In the genomic region with DNA sequence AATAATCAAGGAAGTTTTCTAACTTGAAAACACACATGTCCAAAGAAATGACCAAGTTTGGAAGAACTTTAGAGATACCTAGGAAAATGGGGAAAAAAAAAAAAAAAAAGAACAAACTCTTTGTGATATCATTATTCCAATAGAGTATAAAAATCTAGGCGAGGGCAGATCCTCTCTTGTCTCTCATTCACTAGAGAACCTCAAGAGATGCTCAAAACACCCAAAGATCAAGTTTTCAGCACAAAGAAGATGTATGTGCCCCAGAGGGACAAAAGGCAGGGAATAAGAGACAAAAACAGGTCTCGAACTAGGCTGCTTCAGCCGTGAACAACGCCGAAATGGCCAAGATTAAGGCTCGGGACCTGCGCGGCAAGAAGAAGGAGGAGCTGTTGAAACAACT, we compare ENCODE assay signal across 8 mouse cellular contexts. TPM values are rescaled to one million over a fixed set of nuclear protein-coding genes. Genes with fewer than 3 reads are reported as not detected.
DNase-seq lines count a peak whose midpoint lies in the region; ATAC-seq and TF ChIP-seq lines count a peak whose summit lies in the region.

A gene (plus strand): TSS at position 301 of the 400 bp plus-strand sequence.

- no peak for TF ChIP-seq POLR2A in myocyte (IDR thresholded peaks at IDR 0.05; ENCODE audit: insufficient read length, low read depth)

- intact Hi-C loops in left cerebral cortex, postnatal 14 days (cut with DNase I) = no loop called here

- 91% methylated on average over 8 of the region's 8 CpGs for WGBS in embryonic facial prominence, embryonic 13.5 days
- 83% methylated on average over 6 of the region's 8 CpGs for WGBS in heart, embryonic 14.5 days

- H3K4me1 ChIP-seq in embryonic facial prominence, embryonic 13.5 days = no peaks in the 10 kb centered on the region
- no peaks in the 10 kb centered on the region for H3K4me1 ChIP-seq in heart, embryonic 14.5 days (ENCODE audit: control insufficient read depth in 2 of 2, insufficient read depth in 2 of 2, low read length in 2 of 2)

- DNase-seq in left cerebral cortex, adult 18-20 months (ENCODE audit: low spot score in 2 of 2) = no peak
- no peak for DNase-seq in left cerebral cortex, adult 11 months (ENCODE audit: low spot score)
- no peak for DNase-seq in left cerebral cortex, postnatal 14 days (ENCODE audit: low spot score in 2 of 2)
- DNase-seq in retina, postnatal 1 day = no peak
- DNase-seq in thymus, postnatal 14 days = no peak

- no peak within 1 kb of the TSS for H3K27ac ChIP-seq in embryonic facial prominence, embryonic 13.5 days
- no peak within 1 kb of the TSS for H3K27ac ChIP-seq in heart, embryonic 14.5 days (replicated peaks in 1 of 2; ENCODE audit: control insufficient read depth in 1 of 2, insufficient read depth in 1 of 2, low read depth in 2 of 2, low read length in 2 of 2)

- no peak within 1 kb of the TSS for H3K9ac ChIP-seq in embryonic facial prominence, embryonic 13.5 days
- no peak within 1 kb of the TSS for H3K9ac ChIP-seq in heart, embryonic 14.5 days (ENCODE audit: low read length)

- 0 out of 2 replicates have a peak, but pooled peaks cover 3% of the 10 kb centered on the region for H3K9me3 ChIP-seq in embryonic facial prominence, embryonic 13.5 days
- H3K9me3 ChIP-seq in heart, embryonic 14.5 days (ENCODE audit: control insufficient read depth, low read length) = peaks cover 5% of the 10 kb centered on the region; the same call in 1 of the 2 replicates

- no peaks in the 10 kb centered on the region for H3K79me2 ChIP-seq in myocyte (ENCODE audit: control insufficient read depth, insufficient read depth)

- ATAC-seq in embryonic facial prominence, embryonic 13.5 days (ENCODE audit: insufficient number of reproducible peaks, insufficient read depth, low FRiP score, low TSS enrichment, low read depth) = no peak
- no peak for ATAC-seq in heart, embryonic 14.5 days (ENCODE audit: insufficient number of reproducible peaks, insufficient read depth, low FRiP score, low read depth)

- H3K27me3 ChIP-seq in embryonic facial prominence, embryonic 13.5 days = no peaks in the 10 kb centered on the region
- no peaks in the 10 kb centered on the region for H3K27me3 ChIP-seq in heart, embryonic 14.5 days (ENCODE audit: control insufficient read depth, insufficient read depth, low read length)
- H3K27me3 ChIP-seq in myocyte (ENCODE audit: control insufficient read depth, insufficient read depth, insufficient read length) = no peaks in the 10 kb centered on the region

- H3K4me2 ChIP-seq in embryonic facial prominence, embryonic 13.5 days = no peak within 1 kb of the TSS
- no peak within 1 kb of the TSS for H3K4me2 ChIP-seq in heart, embryonic 14.5 days (ENCODE audit: low read length)
- no peak within 1 kb of the TSS for H3K4me2 ChIP-seq in myocyte (ENCODE audit: low read depth)

- H3K36me3 ChIP-seq in embryonic facial prominence, embryonic 13.5 days = no peaks in the 10 kb centered on the region
- no peaks in the 10 kb centered on the region for H3K36me3 ChIP-seq in heart, embryonic 14.5 days (ENCODE audit: control insufficient read depth, insufficient read depth, low read length)
- no peaks in the 10 kb centered on the region for H3K36me3 ChIP-seq in myocyte (ENCODE audit: control insufficient read depth, insufficient read depth)

- H3ac ChIP-seq in myocyte (ENCODE audit: control insufficient read depth, insufficient read length) = no peak within 1 kb of the TSS

- no peak within 1 kb of the TSS for H3K4me3 ChIP-seq in embryonic facial prominence, embryonic 13.5 days
- no peak within 1 kb of the TSS for H3K4me3 ChIP-seq in heart, embryonic 14.5 days (ENCODE audit: control insufficient read depth in 1 of 2, insufficient read depth in 1 of 2, low read depth in 1 of 2, low read length in 2 of 2)
- H3K4me3 ChIP-seq in myocyte = no peak within 1 kb of the TSS

TF ChIP-seq in myocyte, 11 proteins besides CTCF, POLR2A, EP300 and RAD21:
- no peak for TF ChIP-seq REST (IDR thresholded peaks at IDR 0.05; ENCODE audit: insufficient read depth, insufficient read length)
- no peak for TF ChIP-seq MYOG (IDR thresholded peaks at IDR 0.05; ENCODE audit: control insufficient read depth in 1 of 3, insufficient read depth in 1 of 3, insufficient read length in 2 of 3, low read depth in 2 of 3)
TF ChIP-seq in myocyte: peak in this region for 0.

RNA-seq across cellular contexts. Expression of the gene that starts here (rescaled TPM):
- 100 to 1,000 TPM; 343 to 373 TPM for total RNA-seq in left cerebral cortex, adult 18-20 months (2021)
- 975 and 1,206 TPM in 2 replicates for polyA plus RNA-seq in embryonic facial prominence, embryonic 13.5 days (2015; fragmentation: Nextera tagmentation; extraction: Ambion mirVana)
- 574 and 616 TPM in 2 replicates for polyA plus RNA-seq in heart, embryonic 14.5 days (2014; fragmentation: Nextera tagmentation; extraction: Ambion mirVana)
- 100 to 1,000 TPM; 307 to 372 TPM for total RNA-seq in left cerebral cortex, postnatal 14 days (2021)
- polyA plus RNA-seq in myocyte (2012; fragmentation: generic; extraction: Trizol) = 1,070 TPM
